ENCODE assay signal across 31 mouse cellular contexts in genomic region chr4:138499856-138500645, GRCm38 (mm10). TPM values are rescaled to one million over a fixed set of nuclear protein-coding genes. Genes with fewer than 3 reads are reported as not detected.
DNase-seq lines count a peak whose midpoint lies in the region; ATAC-seq and TF ChIP-seq lines count a peak whose summit lies in the region.
"Had no signal": no experiment of that assay in that cellular context is flagged by ENCODE, and none has a peak within 500 bp of the region (broad histone marks: within the 10 kb centered on the region; RNA-seq: fewer than 3 reads in every experiment).

No protein-coding gene starts in this region.

- no peaks in the 10 kb centered on the region for H3K9me3 ChIP-seq in kidney, embryonic 15.5 days (replicated peaks)
- H3K9me3 ChIP-seq in ES-Bruce4 (replicated peaks; ENCODE audit: control insufficient read depth, insufficient read depth, low read length, poor library complexity, severe bottlenecking): no peaks in the 10 kb centered on the region
- no peaks in the 10 kb centered on the region for H3K9me3 ChIP-seq in stomach, postnatal 0 days (ENCODE audit: control insufficient read depth, low read length)
- H3K9me3 ChIP-seq: embryonic facial prominence, embryonic 12.5 days; embryonic facial prominence, embryonic 15.5 days; forebrain, embryonic 12.5 days; forebrain, embryonic 15.5 days; heart, embryonic 15.5 days; hindbrain, embryonic 12.5 days; hindbrain, embryonic 15.5 days; intestine, embryonic 15.5 days had no signal

- TF ChIP-seq POLR2A in ES-Bruce4 (IDR thresholded peaks at IDR 0.05; ENCODE audit: insufficient read depth, low read length): no peak

- H3K4me3 ChIP-seq in kidney, embryonic 15.5 days (replicated peaks): no peak overlapping the region
- peak overlapping the region; percentile 58 for H3K4me3 ChIP-seq in ES-Bruce4 (ENCODE audit: low read depth, low read length)
- H3K4me3 ChIP-seq in stomach, postnatal 0 days (ENCODE audit: low read depth, low read length): no peak overlapping the region
- H3K4me3 ChIP-seq: embryonic facial prominence, embryonic 12.5 days; embryonic facial prominence, embryonic 15.5 days; erythroblast, embryonic 14.5 days; forebrain, embryonic 12.5 days; forebrain, embryonic 15.5 days; heart, embryonic 12.5 days; heart, embryonic 15.5 days; hindbrain, embryonic 12.5 days; hindbrain, embryonic 15.5 days; intestine, embryonic 15.5 days had no signal

- no peak for TF ChIP-seq EP300 in ES-Bruce4 (IDR thresholded peaks at IDR 0.05; ENCODE audit: insufficient read depth, low read depth, low read length)
- TF ChIP-seq EP300 in stomach, postnatal 0 days (optimal IDR thresholded peaks at IDR 0.05): no peak

- no peaks in the 10 kb centered on the region for H3K27me3 ChIP-seq in kidney, embryonic 15.5 days
- no peaks in the 10 kb centered on the region for H3K27me3 ChIP-seq in ES-Bruce4 (ENCODE audit: control insufficient read depth, insufficient read depth, low read length, poor library complexity, severe bottlenecking)
- H3K27me3 ChIP-seq in stomach, postnatal 0 days (ENCODE audit: control insufficient read depth, insufficient read depth, low read length): no peaks in the 10 kb centered on the region
- H3K27me3 ChIP-seq: forebrain, embryonic 15.5 days; hindbrain, embryonic 12.5 days; hindbrain, embryonic 15.5 days had no signal

- DNase-seq in kidney, adult 11 months: no peak
- DNase-seq in R1 (ENCODE audit: low read depth, low spot score): peak; percentile 94
- peak; percentile 27 for DNase-seq in stomach, postnatal 0 days (ENCODE audit: low spot score)
- DNase-seq in heart, postnatal 14 days: no peak
- no peak for DNase-seq in right cerebral cortex, postnatal 4 days
- no peak for DNase-seq in heart, adult 18-20 months
- DNase-seq: adrenal gland, adult 2 months; adrenal gland, postnatal 14 days; B cell, adult 2 months; cerebellum, adult 11 months; cerebellum, adult 2 months; cerebellum, adult 9-11 months; cerebellum, postnatal 25 days; gastrocnemius, postnatal 10 days; heart, adult 11 months; heart, postnatal 10 days; kidney, adult 18-20 months had no signal

- no peak for ATAC-seq in kidney, embryonic 15.5 days (replicated peaks; ENCODE audit: low FRiP score)
- no peak for ATAC-seq in stomach, postnatal 0 days (ENCODE audit: low FRiP score, low TSS enrichment)
- ATAC-seq: forebrain, embryonic 15.5 days; intestine, embryonic 15.5 days had no signal

- no peaks in the 10 kb centered on the region for H3K36me3 ChIP-seq in kidney, embryonic 15.5 days
- H3K36me3 ChIP-seq in ES-Bruce4 (ENCODE audit: control insufficient read depth, insufficient read depth, low read length, poor library complexity, severe bottlenecking): no peaks in the 10 kb centered on the region
- no peaks in the 10 kb centered on the region for H3K36me3 ChIP-seq in stomach, postnatal 0 days (ENCODE audit: control insufficient read depth, insufficient read depth, low read length)
- H3K36me3 ChIP-seq: embryonic facial prominence, embryonic 12.5 days; embryonic facial prominence, embryonic 15.5 days; forebrain, embryonic 12.5 days; forebrain, embryonic 15.5 days; heart, embryonic 12.5 days; heart, embryonic 15.5 days; hindbrain, embryonic 12.5 days; hindbrain, embryonic 15.5 days; intestine, embryonic 15.5 days had no signal

- H3K4me1 ChIP-seq in kidney, embryonic 15.5 days: peaks cover 41% of the 10 kb centered on the region
- peaks cover 7% of the 10 kb centered on the region for H3K4me1 ChIP-seq in ES-Bruce4 (ENCODE audit: control insufficient read depth, insufficient read depth, low read length)
- H3K4me1 ChIP-seq in stomach, postnatal 0 days (replicated peaks; ENCODE audit: control insufficient read depth, insufficient read depth): no peaks in the 10 kb centered on the region; the same call in 1 of the 2 replicates

- 77% methylated on average over 21 of the region's 21 CpGs for whole genome bisulfite sequencing in kidney, embryonic 15.5 days
- 79% methylated on average over 21 of the region's 21 CpGs for WGBS in stomach, postnatal 0 days

- no peak overlapping the region for H3K9ac ChIP-seq in kidney, embryonic 15.5 days
- H3K9ac ChIP-seq in ES-Bruce4 (ENCODE audit: low read depth, poor library complexity, severe bottlenecking): no peak overlapping the region
- H3K9ac ChIP-seq in stomach, postnatal 0 days (ENCODE audit: low read length): no peak overlapping the region
- H3K9ac ChIP-seq: embryonic facial prominence, embryonic 12.5 days; embryonic facial prominence, embryonic 15.5 days; forebrain, embryonic 12.5 days; forebrain, embryonic 15.5 days; heart, embryonic 12.5 days; heart, embryonic 15.5 days; hindbrain, embryonic 12.5 days; hindbrain, embryonic 15.5 days; intestine, embryonic 15.5 days had no signal

- no peak overlapping the region for H3K4me2 ChIP-seq in kidney, embryonic 15.5 days
- H3K4me2 ChIP-seq in stomach, postnatal 0 days (replicated peaks; ENCODE audit: low read depth): no peak overlapping the region
- H3K4me2 ChIP-seq: embryonic facial prominence, embryonic 12.5 days; embryonic facial prominence, embryonic 15.5 days; forebrain, embryonic 12.5 days; forebrain, embryonic 15.5 days; heart, embryonic 12.5 days; heart, embryonic 15.5 days; hindbrain, embryonic 12.5 days; hindbrain, embryonic 15.5 days; intestine, embryonic 15.5 days had no signal

- intact Hi-C loops in heart, postnatal 14 days (cut with DNase I): no loop called here

- TF ChIP-seq CTCF in ES-Bruce4 (IDR thresholded peaks at IDR 0.05; ENCODE audit: low read depth, low read length): no peak
- TF ChIP-seq CTCF in stomach, postnatal 0 days (IDR thresholded peaks at IDR 0.05; ENCODE audit: low read depth): no peak

- peak overlapping the region; percentile 15; the same call in 1 of the 2 replicates for H3K27ac ChIP-seq in kidney, embryonic 15.5 days
- peak overlapping the region; percentile 17 for H3K27ac ChIP-seq in ES-Bruce4 (ENCODE audit: insufficient read depth, low read length)
- no peak overlapping the region for H3K27ac ChIP-seq in stomach, postnatal 0 days (replicated peaks)
- H3K27ac ChIP-seq: embryonic facial prominence, embryonic 12.5 days; embryonic facial prominence, embryonic 15.5 days; forebrain, embryonic 12.5 days; forebrain, embryonic 15.5 days; heart, embryonic 15.5 days; hindbrain, embryonic 12.5 days; hindbrain, embryonic 15.5 days; intestine, embryonic 15.5 days had no signal

RNA-seq across cellular contexts. Expression of gene Camk2n1, which starts 45.9 kb away (rescaled TPM):
- 7.6 and 8.3 TPM in 2 replicates for polyA plus RNA-seq in kidney, embryonic 15.5 days (2015; fragmentation: Nextera tagmentation; extraction: Ambion mirVana)
- 12.1 and 14.1 TPM in 2 replicates for polyA plus RNA-seq in ES-Bruce4 (2011; ENCODE audit: insufficient read depth, insufficient read length, low read depth, missing spikeins)
- 4.5 and 4.8 TPM in 2 replicates for polyA plus RNA-seq in stomach, postnatal 0 days (2015; fragmentation: Nextera tagmentation; extraction: Ambion mirVana)
- total RNA-seq in heart, postnatal 14 days (2021): 1 to 10 TPM; 8.4 to 8.7 TPM
- total RNA-seq in heart, adult 18-20 months (2021): 10 to 100 TPM; 12.3 to 12.6 TPM
- total RNA-seq: common myeloid progenitor, adult 5-6 weeks; MEL had no signal

Comparison
In these comparisons a context has a peak if more than half of its experiments do, and no peak if none do; other contexts are left out.
1. DNase-seq: peak in R1 (single experiment) and stomach, postnatal 0 days (single experiment); none in kidney, adult 11 months (single experiment), heart, postnatal 14 days (0 of 2), right cerebral cortex, postnatal 4 days (single experiment) and heart, adult 18-20 months (0 of 2).